Mouse (Mus musculus) liver, postnatal 0 days (tissue): Measurements from ENCODE around the gene Thsd4.

Experiments
- CTCF ChIP-seq: sonication (generic); IDR thresholded peaks from 2 replicates; pipeline ENCODE4 v1.5.1; 2016; ENCODE audit warnings: antibody characterized with exemption, low read depth
- EP300 ChIP-seq: IDR thresholded peaks from 2 replicates; pipeline ENCODE4 v1.6.1; 2016; ENCODE audit warnings: antibody characterized with exemption, low read depth, mild to moderate bottlenecking

- TF ChIP-seq CTCF (no peak), EP300 (no peak)
Observed at GRCm38 (mm10) chr9:60530310-60530709, 8.5 kb upstream of the Thsd4 start.
